In the genomic region with DNA sequence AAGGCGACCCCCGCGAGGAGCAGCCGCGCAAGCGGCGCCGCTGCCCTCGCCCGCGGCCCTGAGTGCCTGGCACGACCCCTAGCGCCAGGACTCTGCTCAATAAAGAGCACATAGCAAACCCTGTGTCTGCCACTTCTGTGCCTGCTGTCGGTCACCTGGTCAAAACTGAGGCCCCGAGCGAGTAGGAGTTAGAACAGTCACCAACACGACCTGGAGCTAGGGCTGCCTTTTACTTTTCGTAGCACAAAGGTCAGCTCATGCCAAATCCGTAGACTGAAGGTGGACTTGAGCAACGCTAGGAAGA, we compare ENCODE assay signal across 8 mouse cellular contexts. TPM values are rescaled to one million over a fixed set of nuclear protein-coding genes. Genes with fewer than 3 reads are reported as not detected.
DNase-seq lines count a peak whose midpoint lies in the region; ATAC-seq and TF ChIP-seq lines count a peak whose summit lies in the region.

No protein-coding gene starts in this region.

- 18% methylated on average over 20 of the region's 20 CpGs for WGBS in kidney, embryonic 15.5 days
- 13% methylated on average over 20 of the region's 20 CpGs for WGBS in embryonic facial prominence, embryonic 11.5 days
- 10% methylated on average over 20 of the region's 20 CpGs for WGBS in hindbrain, postnatal 0 days
- 14% methylated on average over 20 of the region's 20 CpGs for WGBS in midbrain, embryonic 15.5 days

- no peak for ATAC-seq in kidney, embryonic 15.5 days (replicated peaks; ENCODE audit: low FRiP score)
- no peak for ATAC-seq in embryonic facial prominence, embryonic 11.5 days (replicated peaks; ENCODE audit: insufficient number of reproducible peaks, low FRiP score, low TSS enrichment, low read depth)
- no peak for ATAC-seq in hindbrain, postnatal 0 days
- ATAC-seq in midbrain, embryonic 15.5 days (replicated peaks) = no peak
- no peak for ATAC-seq in inflammation-experienced regulatory T-cells, adult 6 months

- H3K4me2 ChIP-seq in kidney, embryonic 15.5 days = peak overlapping the region; percentile 95
- H3K4me2 ChIP-seq in embryonic facial prominence, embryonic 11.5 days (ENCODE audit: low read depth, low read length) = peak overlapping the region; percentile 91
- peak overlapping the region; percentile 68 for H3K4me2 ChIP-seq in hindbrain, postnatal 0 days (ENCODE audit: low read depth, low read length)
- H3K4me2 ChIP-seq in midbrain, embryonic 15.5 days = peak overlapping the region; percentile 88

- TF ChIP-seq CTCF in hindbrain, postnatal 0 days (IDR thresholded peaks at IDR 0.05; ENCODE audit: low read depth) = peak; percentile 41

- no peaks in the 10 kb centered on the region for H3K9me3 ChIP-seq in kidney, embryonic 15.5 days (replicated peaks)
- no peaks in the 10 kb centered on the region for H3K9me3 ChIP-seq in embryonic facial prominence, embryonic 11.5 days (replicated peaks; ENCODE audit: control insufficient read depth, low read length)
- H3K9me3 ChIP-seq in hindbrain, postnatal 0 days (ENCODE audit: low read length) = no peaks in the 10 kb centered on the region
- no peaks in the 10 kb centered on the region for H3K9me3 ChIP-seq in midbrain, embryonic 15.5 days

- peaks cover 35% of the 10 kb centered on the region for H3K27me3 ChIP-seq in kidney, embryonic 15.5 days
- H3K27me3 ChIP-seq in embryonic facial prominence, embryonic 11.5 days (ENCODE audit: control insufficient read depth, insufficient read depth, low read length) = peaks cover 3% of the 10 kb centered on the region
- no peaks in the 10 kb centered on the region for H3K27me3 ChIP-seq in hindbrain, postnatal 0 days (ENCODE audit: insufficient read depth, low read length)
- peaks cover 14% of the 10 kb centered on the region; the same call in 1 of the 2 replicates for H3K27me3 ChIP-seq in midbrain, embryonic 15.5 days (replicated peaks)

- H3K9ac ChIP-seq in kidney, embryonic 15.5 days = no peak overlapping the region
- no peak overlapping the region for H3K9ac ChIP-seq in embryonic facial prominence, embryonic 11.5 days (replicated peaks; ENCODE audit: low read length)
- H3K9ac ChIP-seq in hindbrain, postnatal 0 days (replicated peaks; ENCODE audit: low read length) = peak overlapping the region; percentile 50
- H3K9ac ChIP-seq in midbrain, embryonic 15.5 days = peak overlapping the region; percentile 64; the same call in 1 of the 2 replicates

- peaks cover 26% of the 10 kb centered on the region for H3K4me1 ChIP-seq in kidney, embryonic 15.5 days
- H3K4me1 ChIP-seq in embryonic facial prominence, embryonic 11.5 days (ENCODE audit: control insufficient read depth, insufficient read depth, low read length) = peaks cover 4% of the 10 kb centered on the region; the same call in 1 of the 2 replicates
- H3K4me1 ChIP-seq in hindbrain, postnatal 0 days (ENCODE audit: insufficient read depth, low read length) = peaks cover 14% of the 10 kb centered on the region
- peaks cover 26% of the 10 kb centered on the region for H3K4me1 ChIP-seq in midbrain, embryonic 15.5 days

- intact Hi-C loops in left cerebral cortex, postnatal 10 days (cut with DNase I) = loop anchor here (10.0 kb wide), 1 partner anchor 65 kb away; the partner anchor contains the start of genes 4930519P11Rik and Zfp341

- peak overlapping the region; percentile 50 for H3K4me3 ChIP-seq in kidney, embryonic 15.5 days (replicated peaks)
- H3K4me3 ChIP-seq in embryonic facial prominence, embryonic 11.5 days (ENCODE audit: low read depth, low read length) = peak overlapping the region; percentile 38
- H3K4me3 ChIP-seq in hindbrain, postnatal 0 days (ENCODE audit: low read length) = peak overlapping the region; percentile 36
- H3K4me3 ChIP-seq in midbrain, embryonic 15.5 days = peak overlapping the region; percentile 50

- no peak for DNase-seq in kidney, postnatal 36 days
- no peak for DNase-seq in embryonic facial prominence, embryonic 11.5 days (ENCODE audit: low spot score)
- DNase-seq in hindbrain, postnatal 0 days (ENCODE audit: low spot score) = no peak
- no peak for DNase-seq in left cerebral cortex, adult 8-10 months (ENCODE audit: low spot score in 2 of 2)
- no peak for DNase-seq in left cerebral cortex, postnatal 10 days (ENCODE audit: extremely low spot score in 1 of 2, low spot score in 2 of 2)

- no peak overlapping the region for H3K27ac ChIP-seq in kidney, embryonic 15.5 days
- H3K27ac ChIP-seq in embryonic facial prominence, embryonic 11.5 days (replicated peaks; ENCODE audit: low read depth, low read length) = no peak overlapping the region
- H3K27ac ChIP-seq in hindbrain, postnatal 0 days = no peak overlapping the region
- H3K27ac ChIP-seq in midbrain, embryonic 15.5 days = no peak overlapping the region

- H3K36me3 ChIP-seq in kidney, embryonic 15.5 days = no peaks in the 10 kb centered on the region
- no peaks in the 10 kb centered on the region for H3K36me3 ChIP-seq in embryonic facial prominence, embryonic 11.5 days (replicated peaks; ENCODE audit: control insufficient read depth, insufficient read depth, low read depth, low read length)
- H3K36me3 ChIP-seq in hindbrain, postnatal 0 days (ENCODE audit: insufficient read depth, low read length) = no peaks in the 10 kb centered on the region
- H3K36me3 ChIP-seq in midbrain, embryonic 15.5 days (replicated peaks) = no peaks in the 10 kb centered on the region

RNA-seq across cellular contexts. Expression of gene Actl10, which starts 1.7 kb away (rescaled TPM):
- 0.19 and 0.22 TPM in 2 replicates for polyA plus RNA-seq in kidney, embryonic 15.5 days (2015; fragmentation: Nextera tagmentation; extraction: Ambion mirVana)
- not detected in 2 replicates for polyA plus RNA-seq in embryonic facial prominence, embryonic 11.5 days (2014; fragmentation: Nextera tagmentation; extraction: Ambion mirVana)
- 0.52 TPM in 1 of 2 replicates, not detected in the other for total RNA-seq in hindbrain, postnatal 0 days (2014; rRNA removed)
- 0.23 TPM in 1 of 2 replicates, not detected in the other for polyA plus RNA-seq in hindbrain, postnatal 0 days (2015; fragmentation: Nextera tagmentation; extraction: Ambion mirVana)
- 0.36 and 0.60 TPM in 2 replicates for polyA plus RNA-seq in midbrain, embryonic 15.5 days (2015; fragmentation: Nextera tagmentation; extraction: Ambion mirVana)
- total RNA-seq in left cerebral cortex, adult 8-10 months (2022) = not detected
- not detected for polyA plus RNA-seq in inflammation-experienced regulatory T-cells, adult 6 months (2017; shearing (Covaris generic))
- not detected for total RNA-seq in left cerebral cortex, postnatal 10 days (2021)

RNA-seq across cellular contexts. Expression of gene 1700003F12Rik, which starts 3.0 kb away (rescaled TPM):
- 0.58 and 1.7 TPM in 2 replicates for polyA plus RNA-seq in kidney, embryonic 15.5 days (2015; fragmentation: Nextera tagmentation; extraction: Ambion mirVana)
- 0.96 and 1.5 TPM in 2 replicates for polyA plus RNA-seq in embryonic facial prominence, embryonic 11.5 days (2014; fragmentation: Nextera tagmentation; extraction: Ambion mirVana)
- total RNA-seq in hindbrain, postnatal 0 days (2014; rRNA removed) = 0.90 and 1.9 TPM in 2 replicates
- polyA plus RNA-seq in hindbrain, postnatal 0 days (2015; fragmentation: Nextera tagmentation; extraction: Ambion mirVana) = 3.9 and 4.0 TPM in 2 replicates
- polyA plus RNA-seq in midbrain, embryonic 15.5 days (2015; fragmentation: Nextera tagmentation; extraction: Ambion mirVana) = 1.8 and 2.1 TPM in 2 replicates
- total RNA-seq in left cerebral cortex, adult 8-10 months (2022) = under 1 TPM in 3 of 4 experiments, not detected in 1; 0.57 to 0.87 (median 0.76) TPM
- polyA plus RNA-seq in inflammation-experienced regulatory T-cells, adult 6 months (2017; shearing (Covaris generic)) = not detected
- under 1 TPM in 1 of 2 experiments, not detected in 1; 0.71 TPM for total RNA-seq in left cerebral cortex, postnatal 10 days (2021)

RNA-seq across cellular contexts. Expression of gene Necab3, which starts 8.9 kb away (rescaled TPM):
- polyA plus RNA-seq in kidney, embryonic 15.5 days (2015; fragmentation: Nextera tagmentation; extraction: Ambion mirVana) = 1.6 and 2.9 TPM in 2 replicates
- 1.7 and 2.2 TPM in 2 replicates for polyA plus RNA-seq in embryonic facial prominence, embryonic 11.5 days (2014; fragmentation: Nextera tagmentation; extraction: Ambion mirVana)
- total RNA-seq in hindbrain, postnatal 0 days (2014; rRNA removed) = 35.1 and 52.2 TPM in 2 replicates
- 22.9 and 27.0 TPM in 2 replicates for polyA plus RNA-seq in hindbrain, postnatal 0 days (2015; fragmentation: Nextera tagmentation; extraction: Ambion mirVana)
- 15.4 and 18.0 TPM in 2 replicates for polyA plus RNA-seq in midbrain, embryonic 15.5 days (2015; fragmentation: Nextera tagmentation; extraction: Ambion mirVana)
- 10 to 100 TPM; 76.7 to 90.9 (median 82.4) TPM for total RNA-seq in left cerebral cortex, adult 8-10 months (2022)
- polyA plus RNA-seq in inflammation-experienced regulatory T-cells, adult 6 months (2017; shearing (Covaris generic)) = 1 to 10 TPM in 2 of 3 experiments, not detected in 1; 1.1 TPM
- total RNA-seq in left cerebral cortex, postnatal 10 days (2021) = 10 to 100 TPM; 59.5 to 63.2 TPM

RNA-seq across cellular contexts. Expression of gene E2f1, which starts 19.9 kb away (rescaled TPM):
- polyA plus RNA-seq in kidney, embryonic 15.5 days (2015; fragmentation: Nextera tagmentation; extraction: Ambion mirVana) = 20.7 and 21.0 TPM in 2 replicates
- polyA plus RNA-seq in embryonic facial prominence, embryonic 11.5 days (2014; fragmentation: Nextera tagmentation; extraction: Ambion mirVana) = 7.2 and 8.6 TPM in 2 replicates
- 6.3 and 6.7 TPM in 2 replicates for total RNA-seq in hindbrain, postnatal 0 days (2014; rRNA removed)
- 8.4 and 8.7 TPM in 2 replicates for polyA plus RNA-seq in hindbrain, postnatal 0 days (2015; fragmentation: Nextera tagmentation; extraction: Ambion mirVana)
- polyA plus RNA-seq in midbrain, embryonic 15.5 days (2015; fragmentation: Nextera tagmentation; extraction: Ambion mirVana) = 5.4 and 7.1 TPM in 2 replicates
- total RNA-seq in left cerebral cortex, adult 8-10 months (2022) = 10 to 100 TPM; 10.5 to 13.9 (median 13.1) TPM
- 1 to 10 TPM; 1.3 to 2.6 (median 1.5) TPM for polyA plus RNA-seq in inflammation-experienced regulatory T-cells, adult 6 months (2017; shearing (Covaris generic))
- 10 to 100 TPM; 12.2 to 12.6 TPM for total RNA-seq in left cerebral cortex, postnatal 10 days (2021)

RNA-seq across cellular contexts. Expression of gene Pxmp4, which starts 53.7 kb away (rescaled TPM):
- polyA plus RNA-seq in kidney, embryonic 15.5 days (2015; fragmentation: Nextera tagmentation; extraction: Ambion mirVana) = 27.7 and 29.8 TPM in 2 replicates
- polyA plus RNA-seq in embryonic facial prominence, embryonic 11.5 days (2014; fragmentation: Nextera tagmentation; extraction: Ambion mirVana) = 13.6 and 15.8 TPM in 2 replicates
- total RNA-seq in hindbrain, postnatal 0 days (2014; rRNA removed) = 24.8 and 31.1 TPM in 2 replicates
- polyA plus RNA-seq in hindbrain, postnatal 0 days (2015; fragmentation: Nextera tagmentation; extraction: Ambion mirVana) = 21.9 and 24.1 TPM in 2 replicates
- 15.7 and 15.9 TPM in 2 replicates for polyA plus RNA-seq in midbrain, embryonic 15.5 days (2015; fragmentation: Nextera tagmentation; extraction: Ambion mirVana)
- 10 to 100 TPM; 13.2 to 15.2 (median 14.1) TPM for total RNA-seq in left cerebral cortex, adult 8-10 months (2022)
- polyA plus RNA-seq in inflammation-experienced regulatory T-cells, adult 6 months (2017; shearing (Covaris generic)) = 10 to 100 TPM; 15.1 to 21.3 (median 20.2) TPM
- 10 to 100 TPM; 17.4 to 18.6 TPM for total RNA-seq in left cerebral cortex, postnatal 10 days (2021)

Comparison
In these comparisons a context has a peak if more than half of its experiments do, and no peak if none do; other contexts are left out.
1. H3K9ac ChIP-seq: peak in hindbrain, postnatal 0 days (single experiment) and midbrain, embryonic 15.5 days (single experiment); none in kidney, embryonic 15.5 days (single experiment) and embryonic facial prominence, embryonic 11.5 days (single experiment).
2. Peak in every context shown above with its lines, with median percentiles within 50 percentile points of each other: H3K4me2 ChIP-seq and H3K4me3 ChIP-seq.